Mouse (Mus musculus) left cerebral cortex, adult 2 months (tissue): ENCODE measurements around the gene Tbk1. TPM values are rescaled to one million over a fixed set of nuclear protein-coding genes. Genes with fewer than 3 reads are reported as not detected.

Source experiments
- DNase-seq, 2 experiments: peaks; one replicate each; pipeline ENCODE4 v3.0.0; 2021 to 2022; ENCODE audit warnings: low spot score in 2 of 2, mixed read lengths in 1 of 2; ENCODE audit errors: extremely low spot score in 1 of 2
- H3K27ac ChIP-seq: fragments of 200-600 bp; 2 replicates; pipeline ENCODE4 v1.8.1; 2022
- H3K4me3 ChIP-seq: fragments of 200-600 bp; 2 replicates; pipeline ENCODE4 v1.8.1; 2022
- CTCF ChIP-seq: fragments of 200-600 bp; IDR thresholded peaks from 2 replicates; pipeline ENCODE4 v1.8.1; 2022; ENCODE audit warnings: antibody characterized with exemption, mild to moderate bottlenecking, moderate library complexity
- intact Hi-C: fragments of 180-260 bp; cut with DNase I; formaldehyde crosslinking; loops from one replicate; pipeline ENCODE4 v1.15.1; 2025
- long read RNA-seq, 2 experiments: library from polyadenylated mRNA; stranded (forward); transcript quantifications; one replicate each; pipeline ENCODE4 v2.0.0; 2021; ENCODE audit warnings: borderline mapping rate in 2 of 2
- total RNA-seq, 2 experiments: library from RNA; stranded (reverse); gene quantifications; 2 replicates each; pipeline ENCODE4 v1.2.3; 2021

The Tbk1 gene
- total RNA-seq = 10 to 100 TPM; 47.2 to 50.3 TPM
- long read RNA-seq, experiment 1, transcript Tbk1-201 (21 exons, 3,024 nt) = major isoform, 66 of 79 reads
- long read RNA-seq, experiment 1, partial matches to known transcripts = 3 of 79 reads
- long read RNA-seq, experiment 1, other reads (novel, unspliced or antisense) = 10 of 79 reads
- long read RNA-seq, experiment 2, transcript Tbk1-201 (21 exons, 3,024 nt) = major isoform, 33 of 46 reads
- long read RNA-seq, experiment 2, partial matches to known transcripts = 3 of 46 reads
- long read RNA-seq, experiment 2, other reads (novel, unspliced or antisense) = 9 of 46 reads

GRCm38 (mm10) chr10:121586675-121587370 lies at the start of gene Tbk1:
Gene Tbk1 (minus strand): TSS chr10:121586787.
- DNase-seq = peak; percentile 94
- intact Hi-C loops = loop anchor here (2.0 kb wide), 1 partner anchor 38 kb away; no protein-coding TSS in a partner anchor
- no peak for TF ChIP-seq CTCF

GRCm38 (mm10) chr10:121636276-121636675 lies 49.7 kb upstream of the Tbk1 start:
- Histone ChIP-seq H3K4me3 (no peak overlapping the region), H3K27ac (no peak overlapping the region)
- intact Hi-C loops = no loop called here
- no peak for DNase-seq
- no peak for TF ChIP-seq CTCF

More at GRCm38 (mm10) chr10:121586675-121587370, at the start of gene Tbk1:
- peak within 1 kb of the TSS; percentile 90 for H3K27ac ChIP-seq
- peak within 1 kb of the TSS; percentile 87 for H3K4me3 ChIP-seq

DNA sequence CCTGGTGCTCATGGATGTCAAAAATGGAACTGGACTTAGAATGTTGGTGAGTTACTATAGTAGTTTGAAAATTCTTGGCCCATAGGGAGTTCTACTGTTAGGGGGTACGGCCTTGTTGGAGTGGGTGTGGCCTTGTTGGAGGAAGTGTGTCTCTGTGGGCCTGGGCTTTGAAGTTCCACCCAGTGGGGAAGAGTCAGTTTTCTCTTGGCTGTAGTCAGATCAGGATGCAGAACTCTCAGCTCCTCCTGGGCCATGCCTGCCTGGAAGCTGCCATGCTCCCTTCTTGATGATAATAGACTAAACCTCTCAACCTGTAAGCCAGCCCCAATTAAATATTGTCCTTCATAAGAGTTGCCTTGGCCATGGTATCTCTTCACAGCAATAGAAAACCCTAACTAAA lies 47.6 kb upstream of the Tbk1 start:
- Histone ChIP-seq H3K27ac (no peak overlapping the region), H3K4me3 (no peak overlapping the region)
- TF ChIP-seq CTCF = no peak
- intact Hi-C loops = no loop called here
- DNase-seq = no peak

GRCm38 (mm10) chr10:121628561-121629040 lies 42.0 kb upstream of the Tbk1 start:
- no peak for DNase-seq
- TF ChIP-seq CTCF = no peak
- intact Hi-C loops = loop anchor here (5.0 kb wide), 1 partner anchor 419 kb away; the partner anchor contains the start of gene Srgap1
- H3K27ac ChIP-seq = no peak overlapping the region
- no peak overlapping the region for H3K4me3 ChIP-seq

- H3K4me3 ChIP-seq = no peak overlapping the region
- intact Hi-C loops = loop anchor here (5.0 kb wide), 1 partner anchor 420 kb away; the partner anchor contains the start of gene Srgap1
- no peak for DNase-seq
- TF ChIP-seq CTCF = no peak
- no peak overlapping the region for H3K27ac ChIP-seq
Observed at GRCm38 (mm10) chr10:121627216-121627852, 40.7 kb upstream of the Tbk1 start.

DNA sequence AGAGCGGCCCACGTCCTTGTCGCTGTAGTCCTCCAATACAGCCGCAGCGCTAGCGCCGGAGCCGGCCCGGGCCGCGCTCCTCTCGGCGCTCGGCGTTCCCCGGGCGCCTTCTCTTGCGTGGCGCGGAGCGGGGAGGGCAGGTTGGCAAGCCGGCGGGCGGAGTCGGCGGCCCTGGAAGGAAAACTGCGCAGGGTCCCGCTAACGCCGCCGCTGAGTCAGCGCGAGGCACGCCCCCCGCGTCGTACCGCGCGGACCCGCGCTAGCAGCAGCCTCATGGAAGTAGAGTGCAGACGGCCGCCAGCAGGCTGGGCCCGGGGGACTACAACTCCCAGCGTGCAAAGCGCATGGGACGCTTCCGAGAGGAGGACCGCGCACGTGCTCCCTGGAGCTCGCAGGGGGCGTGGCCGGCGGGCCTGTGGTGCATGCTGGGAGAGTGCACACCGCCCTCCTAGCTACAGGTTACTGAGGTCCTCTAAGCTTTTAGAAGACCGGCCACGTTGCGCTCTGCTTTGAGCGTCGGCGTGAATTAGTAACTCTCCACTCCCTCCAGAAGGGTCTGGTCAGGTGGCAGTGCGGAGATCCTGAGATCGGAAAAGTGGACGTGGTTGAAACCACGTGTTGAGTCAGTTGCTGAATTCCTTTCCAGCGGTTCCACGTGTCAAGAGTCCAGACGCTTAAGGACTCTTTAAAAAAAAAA lies 39.7 kb upstream of the Tbk1 start, which contains the start of gene Xpot:
Gene Xpot, minus strand, starts transcription at position 147 of the 697 bp plus-strand sequence.
- DNase-seq = peak; percentile 98 to 99
- peak within 1 kb of the TSS; percentile 81 for H3K4me3 ChIP-seq
- TF ChIP-seq CTCF = peak; percentile 10
- intact Hi-C loops = loop anchor here (5.0 kb wide), 1 partner anchor 421 kb away; the partner anchor contains the start of gene Srgap1
- H3K27ac ChIP-seq = peak within 1 kb of the TSS; percentile 90

GRCm38 (mm10) chr10:121625407-121626185 lies 39.0 kb upstream of the Tbk1 start:
- intact Hi-C loops = loop anchor here (2.0 to 5.0 kb wide), 2 partner anchors 39 to 422 kb away; partner anchors contain the start of genes Srgap1 and Tbk1
- DNase-seq = no peak
- no peak for TF ChIP-seq CTCF
- H3K27ac ChIP-seq = peak overlapping the region; percentile 90
- peak overlapping the region; percentile 81 for H3K4me3 ChIP-seq

- Histone ChIP-seq H3K4me3 (peak overlapping the region; percentile 81), H3K27ac (no peak overlapping the region)
- no peak for TF ChIP-seq CTCF
- no peak for DNase-seq
- intact Hi-C loops = loop anchor here (2.0 to 5.0 kb wide), 2 partner anchors 38 to 422 kb away; partner anchors contain the start of genes Srgap1 and Tbk1
Observed at GRCm38 (mm10) chr10:121625006-121625405, 38.4 kb upstream of the Tbk1 start.

DNA sequence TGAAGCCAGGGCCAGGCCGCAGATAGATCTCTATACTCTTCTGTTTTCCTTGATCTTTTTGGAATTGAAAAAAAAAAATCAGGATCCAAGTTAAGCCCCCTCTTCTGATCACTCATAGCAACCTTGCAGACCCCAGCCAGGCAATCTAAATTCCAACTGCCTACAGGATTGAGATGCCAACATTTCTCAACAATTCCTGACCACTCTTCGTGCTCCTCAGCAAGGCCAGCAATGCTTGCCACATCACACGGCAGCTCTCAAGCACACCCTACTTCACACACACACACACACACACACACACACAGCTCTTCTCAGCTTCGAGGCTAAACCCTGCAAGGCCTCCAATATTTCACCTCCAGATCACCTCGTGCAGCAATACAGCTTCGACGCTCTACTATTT lies 37.1 kb upstream of the Tbk1 start:
- Histone ChIP-seq H3K4me3 (no peak overlapping the region), H3K27ac (no peak overlapping the region)
- TF ChIP-seq CTCF = no peak
- intact Hi-C loops = loop anchor here (2.0 kb wide), 1 partner anchor 37 kb away; the partner anchor contains the start of gene Tbk1
- no peak for DNase-seq

DNA sequence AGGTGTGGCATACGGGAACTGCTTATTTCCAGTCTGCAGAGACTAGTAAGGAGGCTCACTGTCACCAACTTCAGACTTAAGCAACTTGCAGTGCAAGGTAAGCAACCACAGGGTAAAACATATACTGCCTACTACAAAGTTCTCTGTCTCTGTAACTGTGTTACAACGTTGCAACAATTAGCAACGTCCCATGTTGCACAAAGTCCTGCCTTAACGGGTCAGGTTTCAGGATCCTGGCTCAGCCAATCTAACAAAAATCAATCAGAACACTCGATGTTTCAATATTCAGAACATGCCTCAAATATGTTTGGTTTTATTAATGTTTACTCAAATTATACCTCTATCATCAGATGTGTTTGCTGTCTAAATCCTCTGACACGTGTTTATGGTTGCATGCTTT lies 35.8 kb upstream of the Tbk1 start:
- Histone ChIP-seq H3K4me3 (no peak overlapping the region), H3K27ac (no peak overlapping the region)
- intact Hi-C loops = no loop called here
- TF ChIP-seq CTCF = no peak
- DNase-seq = no peak

GRCm38 (mm10) chr10:121615935-121616334 lies 29.3 kb upstream of the Tbk1 start:
- intact Hi-C loops = no loop called here
- DNase-seq = no peak

More at GRCm38 (mm10) chr10:121615935-121616334, 29.3 kb upstream of the Tbk1 start:
- Histone ChIP-seq H3K27ac (no peak overlapping the region), H3K4me3 (no peak overlapping the region)
- TF ChIP-seq CTCF = no peak
